Mouse (Mus musculus) cerebellum, adult 2 months (tissue): ENCODE data around the gene Ddr2.

Experiments
- CTCF ChIP-seq: fragments of 200-500 bp; IDR thresholded peaks from 2 replicates; pipeline ENCODE4 v1.5.1; 2011; ENCODE audit warnings: low read depth, mild to moderate bottlenecking, control low read depth, low read length, moderate library complexity, borderline replicate concordance; ENCODE audit not compliant: insufficient read depth
- POLR2A ChIP-seq: fragments of 200-500 bp; IDR thresholded peaks from 2 replicates; pipeline ENCODE4 v1.6.1; 2011; ENCODE audit warnings: low read length, control low read depth, borderline replicate concordance; ENCODE audit not compliant: insufficient read depth

- TF ChIP-seq POLR2A (no peak), CTCF (no peak)
Measured at GRCm38 (mm10) chr1:170010716-170011505, 99.7 kb downstream of the Ddr2 start.
